Comparison of ENCODE assay signal across 8 mouse cellular contexts in genomic region chrX:142680391-142681055, GRCm38 (mm10). TPM values are rescaled to one million over a fixed set of nuclear protein-coding genes. Genes with fewer than 3 reads are reported as not detected.
DNase-seq lines count a peak whose midpoint lies in the region; ATAC-seq and TF ChIP-seq lines count a peak whose summit lies in the region.

No protein-coding gene starts in this region.

- H3K4me3 ChIP-seq in layer of hippocampus, adult 2 months = peak overlapping the region; percentile 50
- H3K4me3 ChIP-seq in limb, embryonic 11.5 days (ENCODE audit: low read depth, low read length) = peak overlapping the region; percentile 28
- peak overlapping the region; percentile 59 for H3K4me3 ChIP-seq in midbrain, postnatal 0 days (ENCODE audit: low read depth, low read length)

- no peaks in the 10 kb centered on the region for H3K9me3 ChIP-seq in limb, embryonic 11.5 days (ENCODE audit: control insufficient read depth, low read length)
- no peaks in the 10 kb centered on the region for H3K9me3 ChIP-seq in midbrain, postnatal 0 days (ENCODE audit: low read length)

- no peak for TF ChIP-seq CTCF in layer of hippocampus, adult 2 months (conservative IDR thresholded peaks at IDR 0.05)
- peak; percentile 27 for TF ChIP-seq CTCF in midbrain, postnatal 0 days (IDR thresholded peaks at IDR 0.05)

- peaks cover 8% of the 10 kb centered on the region; the same call in 1 of the 2 replicates for H3K4me1 ChIP-seq in limb, embryonic 11.5 days (ENCODE audit: control insufficient read depth, insufficient read depth, low read length)
- no peaks in the 10 kb centered on the region for H3K4me1 ChIP-seq in midbrain, postnatal 0 days (ENCODE audit: insufficient read depth, low read length)

- intact Hi-C loops in heart, postnatal 36 days (cut with DNase I) = loop anchor here (5.0 to 10.0 kb wide), 5 partner anchors 37 to 1728 kb away; partner anchors contain the start of gene Acsl4

- H3K36me3 ChIP-seq in limb, embryonic 11.5 days (ENCODE audit: control insufficient read depth, insufficient read depth, low read length) = no peaks in the 10 kb centered on the region
- no peaks in the 10 kb centered on the region for H3K36me3 ChIP-seq in midbrain, postnatal 0 days (ENCODE audit: insufficient read depth, low read length)

- peak; percentile 51; the same call in 1 of the 2 replicates for ATAC-seq in limb, embryonic 11.5 days (ENCODE audit: insufficient number of reproducible peaks, low FRiP score, low TSS enrichment, low read depth)
- ATAC-seq in midbrain, postnatal 0 days (ENCODE audit: low FRiP score) = peak; percentile 44

- H3K4me2 ChIP-seq in limb, embryonic 11.5 days (ENCODE audit: low read depth, severe bottlenecking) = peak overlapping the region; percentile 46
- peak overlapping the region; percentile 68 for H3K4me2 ChIP-seq in midbrain, postnatal 0 days (ENCODE audit: low read depth, low read length, poor library complexity, severe bottlenecking)

- H3K27ac ChIP-seq in layer of hippocampus, adult 2 months = peak overlapping the region; percentile 62; the same call in 1 of the 2 replicates
- peak overlapping the region; percentile 91 for H3K27ac ChIP-seq in limb, embryonic 11.5 days (replicated peaks; ENCODE audit: low read depth, low read length)
- H3K27ac ChIP-seq in midbrain, postnatal 0 days (ENCODE audit: low read depth, low read length) = no peak overlapping the region

- peaks cover 20% of the 10 kb centered on the region for H3K27me3 ChIP-seq in limb, embryonic 11.5 days (ENCODE audit: control insufficient read depth, insufficient read depth, low read length)
- H3K27me3 ChIP-seq in midbrain, postnatal 0 days (ENCODE audit: insufficient read depth, low read length) = peaks cover 8% of the 10 kb centered on the region; the same call in 1 of the 2 replicates

- DNase-seq in layer of hippocampus, adult 2 months (ENCODE audit: low spot score in 2 of 2) = no peak
- no peak for DNase-seq in layer of hippocampus, postnatal 10 days (ENCODE audit: low spot score in 2 of 2)
- peak; percentile 17 for DNase-seq in MN1 (ENCODE audit: low spot score)
- peak; percentile 43 for DNase-seq in embryo, embryonic 11 days
- DNase-seq in heart, postnatal 36 days = peak; percentile 44 to 65
- DNase-seq in limb, embryonic 11.5 days (ENCODE audit: low spot score) = peak; percentile 67
- peak; percentile 14 for DNase-seq in midbrain, postnatal 0 days (ENCODE audit: low spot score)
- no peak for DNase-seq in right cerebral cortex, postnatal 4 days

- WGBS in limb, embryonic 11.5 days = 19% methylated on average over 19 of the region's 19 CpGs
- 23% methylated on average over 18 of the region's 19 CpGs for WGBS in midbrain, postnatal 0 days

- H3K9ac ChIP-seq in limb, embryonic 11.5 days (ENCODE audit: low read length) = peak overlapping the region; percentile 3; the same call in 1 of the 2 replicates
- no peak overlapping the region for H3K9ac ChIP-seq in midbrain, postnatal 0 days (replicated peaks; ENCODE audit: low read length, poor library complexity, severe bottlenecking)

RNA-seq across cellular contexts. Expression of gene Tmem164, which starts 0.7 kb away (rescaled TPM):
- total RNA-seq in layer of hippocampus, adult 2 months (2021) = 10 to 100 TPM; 17.4 to 18.6 TPM
- total RNA-seq in layer of hippocampus, postnatal 10 days (2021) = 10 to 100 TPM; 30.2 to 31.1 TPM
- total RNA-seq in heart, postnatal 36 days (2021) = 10 to 100 TPM; 21.7 to 36.4 TPM
- polyA plus RNA-seq in limb, embryonic 11.5 days (2014; fragmentation: Nextera tagmentation; extraction: Ambion mirVana) = 36.4 and 40.8 TPM in 2 replicates
- total RNA-seq in midbrain, postnatal 0 days (2014; rRNA removed) = 36.0 and 38.2 TPM in 2 replicates
- polyA plus RNA-seq in midbrain, postnatal 0 days (2015; fragmentation: Nextera tagmentation; extraction: Ambion mirVana) = 15.6 and 15.8 TPM in 2 replicates

Comparison
In these comparisons a context has a peak if more than half of its experiments do, and no peak if none do; other contexts are left out.
1. DNase-seq: peak in MN1 (single experiment), embryo, embryonic 11 days (single experiment), heart, postnatal 36 days (2 of 2), limb, embryonic 11.5 days (single experiment) and midbrain, postnatal 0 days (single experiment); none in layer of hippocampus, adult 2 months (0 of 2), layer of hippocampus, postnatal 10 days (0 of 2) and right cerebral cortex, postnatal 4 days (single experiment).
2. Peak in every context shown above with its lines, with median percentiles within 50 percentile points of each other: H3K4me3 ChIP-seq.